Mouse (Mus musculus): Measurements from ENCODE around the gene Hoga1.
"Not testable (repeated sequence)": the region's sequence is repeated elsewhere in the genome, so short reads cannot be mapped to it uniquely, and the experiment has no call there.

The Hoga1 gene

GRCm38 (mm10) chr19:42072802-42073201 is 27.4 kb downstream of the Hoga1 start:
- DNase-seq: no peak

GRCm38 (mm10) chr19:42075051-42075450 is 29.6 kb downstream of the Hoga1 start:
- DNase-seq: no peak

- DNase-seq: no peak
Observed at GRCm38 (mm10) chr19:42075992-42076391, 30.6 kb downstream of the Hoga1 start.

DNA sequence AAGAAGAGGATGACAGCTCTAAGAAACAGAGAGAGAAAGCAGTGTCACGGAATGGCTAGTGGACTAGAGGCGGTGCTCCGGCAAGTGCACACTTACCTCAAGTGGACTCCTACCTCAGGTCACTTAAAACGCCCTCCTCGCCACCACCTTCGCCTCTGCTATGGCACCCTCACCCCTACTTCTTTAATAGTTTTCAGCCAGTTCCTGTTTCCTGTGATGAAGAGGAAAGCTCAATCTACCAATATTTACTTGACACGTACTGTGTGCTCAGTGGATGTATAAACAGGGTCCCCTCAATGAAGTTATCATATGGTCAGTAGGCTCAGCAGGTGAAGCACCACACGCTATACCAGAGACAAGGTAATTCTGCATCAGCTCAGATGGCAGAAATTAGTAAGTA is 33.2 kb downstream of the Hoga1 start:
- no peak for DNase-seq

- no peak for DNase-seq
Observed at GRCm38 (mm10) chr19:42079006-42079405, 33.6 kb downstream of the Hoga1 start.

DNA sequence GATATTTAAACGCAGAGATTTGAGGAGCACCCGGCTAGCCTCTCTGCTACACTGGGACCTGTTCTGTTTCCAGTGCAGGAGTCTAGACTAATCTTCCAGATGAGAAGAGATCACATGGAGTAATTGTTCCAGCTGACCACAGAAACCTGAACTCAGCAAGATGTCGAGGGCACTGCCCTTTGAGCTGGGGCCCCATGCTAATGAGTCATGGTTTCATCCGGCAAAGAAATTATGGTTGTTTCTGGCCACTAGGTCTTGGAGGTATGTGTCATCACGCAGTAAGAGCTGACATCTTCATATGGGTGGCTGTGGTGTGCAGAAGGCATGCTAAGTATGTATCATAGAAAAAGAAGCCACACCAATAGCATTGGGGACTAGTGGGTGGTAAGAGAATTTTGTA is 34.5 kb downstream of the Hoga1 start:
- no peak for DNase-seq

GRCm38 (mm10) chr19:42080469-42080868 is 35.1 kb downstream of the Hoga1 start:
- DNase-seq: no peak

DNA sequence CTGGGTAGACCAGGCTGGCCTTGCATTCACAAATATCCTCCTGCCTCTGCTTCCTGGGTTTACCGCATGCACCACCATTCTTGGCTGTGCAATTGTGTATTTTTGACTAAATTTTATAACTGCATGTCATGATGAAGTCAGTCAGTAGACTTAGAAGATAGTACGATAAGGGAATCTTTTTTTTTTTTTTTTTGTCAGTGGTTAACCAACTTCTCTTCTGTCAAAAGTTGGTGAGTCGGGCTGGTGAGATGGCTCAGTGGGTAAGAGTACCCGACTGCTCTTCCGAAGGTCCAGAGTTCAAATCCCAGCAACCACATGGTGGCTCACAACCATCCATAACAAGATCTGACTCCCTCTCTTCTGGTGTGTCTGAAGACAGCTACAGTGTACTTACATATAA is 36.2 kb downstream of the Hoga1 start:
- not testable (repeated sequence) for DNase-seq

DNA sequence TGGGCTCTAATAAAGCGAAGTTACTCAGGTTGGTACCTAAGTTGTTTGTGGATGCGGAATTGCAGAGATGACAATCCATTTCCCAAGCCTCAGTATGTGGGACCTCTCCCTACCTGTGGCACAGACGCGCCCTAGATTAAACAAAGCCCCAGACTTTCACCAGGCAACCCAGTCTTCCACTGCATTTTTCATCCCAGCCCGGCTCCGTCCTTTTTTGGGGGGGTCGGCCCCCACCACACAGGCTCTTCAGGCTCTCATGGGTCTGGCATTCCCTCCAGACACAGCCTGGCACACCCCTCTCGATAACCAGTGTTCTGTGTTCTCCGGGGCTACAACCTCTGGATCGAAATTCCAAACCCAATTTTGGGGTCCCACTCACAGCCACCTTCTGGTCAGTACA is 40.3 kb downstream of the Hoga1 start:
- no peak for DNase-seq

DNA sequence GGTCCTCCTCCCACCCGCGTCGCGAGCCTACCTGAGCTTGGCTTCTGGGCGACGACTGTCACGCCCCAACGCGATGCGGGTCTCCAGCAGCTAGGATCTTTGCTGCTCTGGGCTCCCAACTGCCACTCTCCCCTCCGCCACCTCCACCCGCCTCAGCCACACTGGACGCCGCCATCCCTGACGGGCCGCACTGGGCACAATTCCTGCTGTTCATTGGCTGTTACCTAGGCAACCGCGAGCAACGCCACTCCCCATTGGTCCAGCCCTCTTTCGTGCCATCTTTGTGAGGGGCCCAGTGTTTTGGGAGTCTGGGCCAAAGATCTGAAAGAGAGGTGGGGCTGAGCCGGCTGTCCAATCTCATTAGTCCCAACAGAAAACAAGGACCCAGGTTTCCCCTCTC is 40.8 kb downstream of the Hoga1 start, which contains the start of gene Morn4:
Morn4 (minus strand) TSS at position 192 of the 400 bp plus-strand sequence.
- peak; percentile 85 for DNase-seq

DNA sequence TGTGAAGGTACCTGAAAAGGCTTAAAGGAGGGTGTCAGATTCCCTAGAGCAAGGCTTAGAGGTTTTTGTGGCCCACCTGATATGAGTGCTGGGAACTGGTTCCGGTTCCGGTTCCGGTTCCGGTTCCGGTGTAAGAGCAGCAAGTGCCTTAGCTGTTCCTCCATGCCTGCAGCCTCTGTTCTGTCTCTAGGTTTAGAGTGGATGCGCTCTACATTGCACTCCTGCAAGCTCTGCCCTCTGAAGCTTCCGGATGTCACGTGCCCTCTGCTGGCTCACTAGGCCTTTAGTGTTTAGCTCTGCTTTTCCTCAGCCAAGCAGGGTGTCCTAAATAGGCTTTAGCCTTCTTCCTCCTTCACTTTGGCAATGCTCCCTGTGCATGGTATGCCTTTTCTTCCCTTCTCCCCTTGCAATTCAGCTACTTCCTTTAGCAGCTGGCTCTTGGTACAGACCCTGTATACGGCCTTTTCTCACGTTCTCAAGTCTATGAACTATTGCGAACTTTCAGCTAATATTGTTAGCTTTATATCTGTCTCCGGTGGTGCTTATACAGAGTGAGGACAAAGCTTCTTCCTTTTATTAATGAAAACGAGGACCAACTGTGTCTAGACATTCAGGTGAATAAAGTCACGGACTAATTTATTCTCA is 43.8 kb downstream of the Hoga1 start:
- DNase-seq: peak; percentile 69

DNA sequence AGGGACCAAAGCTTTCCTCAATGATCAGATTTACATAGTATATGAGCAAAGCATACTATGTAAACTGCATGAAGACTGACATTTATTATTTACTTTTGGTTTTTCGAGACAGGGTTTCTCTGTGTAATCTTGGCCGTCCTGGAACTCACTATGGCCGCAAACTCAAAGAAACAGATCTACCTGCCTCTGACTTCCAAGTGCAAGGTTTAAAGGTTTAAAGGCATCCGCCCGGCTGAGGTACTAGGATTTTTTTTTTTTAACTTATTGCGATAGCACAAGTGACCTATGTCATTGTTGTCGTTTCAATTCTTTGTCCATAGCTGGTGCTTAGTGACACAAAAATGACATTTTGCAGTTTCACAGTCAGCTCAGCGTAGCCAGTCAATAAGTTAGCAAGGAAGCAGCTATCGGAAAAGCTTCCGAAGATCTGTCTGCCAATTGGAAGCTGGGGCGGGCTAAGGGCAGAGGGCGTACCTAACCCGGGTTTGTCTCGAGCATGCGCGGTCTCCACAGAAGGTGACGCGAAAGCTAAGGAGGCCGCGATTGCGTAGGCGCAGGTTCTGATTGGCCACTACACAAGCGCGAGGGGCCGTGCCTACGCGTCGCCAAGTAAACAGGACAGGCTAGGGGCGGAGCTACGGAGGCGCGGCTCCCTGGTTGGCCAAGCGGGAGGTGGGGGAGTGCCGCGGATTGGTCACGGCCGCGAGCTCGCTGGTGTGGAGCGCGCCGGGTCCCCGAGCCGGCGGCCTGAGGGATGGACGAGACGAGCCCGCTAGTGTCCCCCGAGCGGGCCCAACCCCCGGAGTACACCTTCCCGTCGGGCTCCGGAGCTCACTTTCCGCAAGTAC is 44.6 kb downstream of the Hoga1 start, which contains the start of gene Pi4k2a:
Pi4k2a (plus strand) TSS at position 723 of the 848 bp plus-strand sequence.
- DNase-seq: peak; percentile 99

- DNase-seq: no peak
Observed at GRCm38 (mm10) chr19:42090637-42091141, 45.3 kb downstream of the Hoga1 start.

DNA sequence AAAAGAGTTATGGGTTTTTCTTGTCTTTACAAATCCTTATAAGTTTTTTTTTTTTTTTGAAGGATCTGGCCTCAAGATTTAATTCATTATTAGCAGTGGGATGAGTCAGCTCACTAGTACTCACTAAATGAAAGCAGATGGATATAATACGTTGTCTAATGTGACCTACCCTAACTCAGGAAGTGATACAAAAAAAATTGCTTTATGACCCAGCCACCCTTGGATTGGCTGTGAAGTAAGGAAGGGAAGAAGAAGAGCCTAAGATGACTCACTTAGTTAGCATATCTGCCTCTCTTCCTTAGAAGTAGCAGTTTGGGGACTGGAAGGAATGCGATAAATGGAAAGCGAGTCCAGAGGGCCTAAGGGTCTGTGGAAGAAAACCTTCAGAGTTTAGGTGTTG is 54.0 kb downstream of the Hoga1 start:
- no peak for DNase-seq

GRCm38 (mm10) chr19:42104681-42105080 is 59.3 kb downstream of the Hoga1 start:
- DNase-seq: no peak

DNA sequence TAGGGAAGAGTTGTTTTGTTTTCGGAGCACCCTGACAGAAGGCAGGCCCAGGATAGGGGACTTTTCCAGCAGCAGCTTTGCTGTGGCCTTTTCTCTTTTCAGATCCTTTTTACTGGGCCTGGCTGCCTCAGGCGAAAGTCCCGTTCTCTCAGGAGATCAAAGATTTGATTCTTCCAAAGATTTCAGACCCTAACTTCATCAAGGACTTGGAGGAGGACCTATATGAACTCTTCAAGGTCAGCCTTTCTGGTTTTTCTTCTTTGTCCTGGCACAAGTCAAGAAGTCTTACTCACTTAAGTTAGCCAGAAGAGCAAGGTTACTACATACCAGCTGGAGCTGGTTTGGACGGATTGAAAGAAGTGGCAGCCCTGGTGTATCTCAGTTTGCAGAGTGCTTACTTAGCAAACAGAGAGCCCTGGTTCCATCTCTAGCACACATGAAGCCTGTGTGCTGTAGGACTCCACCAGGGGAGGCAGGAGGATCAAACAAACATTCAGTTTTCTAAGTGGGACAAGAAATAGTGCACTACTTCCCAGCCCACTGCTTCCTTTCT is 70.4 kb downstream of the Hoga1 start:
- no peak for DNase-seq

- DNase-seq: no peak
Observed at GRCm38 (mm10) chr19:42118142-42118541, 72.7 kb downstream of the Hoga1 start.

DNA sequence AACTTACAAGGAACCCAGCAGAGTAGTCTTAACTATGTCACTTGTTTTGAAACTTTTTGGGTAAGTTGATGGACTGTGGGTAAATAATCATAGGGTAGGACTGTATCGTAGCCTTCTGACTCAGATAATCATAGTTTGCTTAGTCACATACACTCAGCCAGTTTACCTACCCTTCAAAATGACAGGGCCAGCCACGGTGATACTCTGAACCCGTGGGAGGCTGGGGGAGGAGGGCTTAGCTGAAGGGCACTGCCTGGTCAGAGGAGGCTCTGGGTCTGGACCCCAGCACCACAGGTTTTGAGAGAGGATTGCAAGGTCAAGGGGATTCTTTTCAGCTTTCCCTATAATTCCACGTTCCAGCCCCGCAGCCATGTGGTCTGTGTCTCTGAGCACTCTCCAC is 73.2 kb downstream of the Hoga1 start:
- no peak for DNase-seq

GRCm38 (mm10) chr19:42120451-42120850 is 75.0 kb downstream of the Hoga1 start:
- DNase-seq: no peak

Data from liver (tissue).